Mouse (Mus musculus) limb, embryonic 11.5 days (tissue): Measurements from ENCODE around the gene Abraxas1. TPM values are rescaled to one million over a fixed set of nuclear protein-coding genes. Genes with fewer than 3 reads are reported as not detected.

Experiments used
- ATAC-seq: fragments of 200-750 bp; cut with Nextera tagmentation; 2 replicates; pipeline ENCODE4 v1.8.0; 2017; ENCODE audit warnings: low read depth; ENCODE audit not compliant: insufficient number of reproducible peaks, low FRiP score, low TSS enrichment
- DNase-seq: peaks from one replicate; pipeline ENCODE4 v3.0.0-alpha.2; 2015; ENCODE audit warnings: low spot score
- H3K27ac ChIP-seq: fragments of 300-500 bp; sonication (generic); replicated peaks from 2 replicates; pipeline ENCODE4 v1.5.1; 2014; ENCODE audit warnings: low read depth, mild to moderate bottlenecking, low read length
- H3K27me3 ChIP-seq: fragments of 300-500 bp; sonication (generic); 2 replicates; pipeline ENCODE4 v1.6.1; 2014; ENCODE audit warnings: mild to moderate bottlenecking, low read length, mixed read lengths; ENCODE audit not compliant: control insufficient read depth, insufficient read depth
- H3K36me3 ChIP-seq: fragments of 300-500 bp; sonication (generic); 2 replicates; pipeline ENCODE4 v1.6.1; 2014; ENCODE audit warnings: mild to moderate bottlenecking, low read length, moderate library complexity, mixed read lengths; ENCODE audit not compliant: control insufficient read depth, insufficient read depth
- H3K4me1 ChIP-seq: fragments of 300-500 bp; sonication (generic); 2 replicates; pipeline ENCODE4 v1.6.1; 2014; ENCODE audit warnings: low read length, mixed read lengths; ENCODE audit not compliant: control insufficient read depth, insufficient read depth
- H3K4me2 ChIP-seq: fragments of 300-500 bp; sonication (generic); 2 replicates; pipeline ENCODE4 v1.6.1; 2014; ENCODE audit warnings: low read depth, mild to moderate bottlenecking, moderate library complexity; ENCODE audit not compliant: severe bottlenecking
- H3K4me3 ChIP-seq: fragments of 300-500 bp; sonication (generic); 2 replicates; pipeline ENCODE4 v1.5.1; 2014; ENCODE audit warnings: low read depth, low read length
- H3K9ac ChIP-seq: fragments of 300-500 bp; sonication (generic); 2 replicates; pipeline ENCODE4 v1.6.1; 2014; ENCODE audit warnings: mild to moderate bottlenecking, low read length
- H3K9me3 ChIP-seq: fragments of 300-500 bp; sonication (generic); 2 replicates; pipeline ENCODE4 v1.6.1; 2016; ENCODE audit warnings: low read length; ENCODE audit not compliant: control insufficient read depth
- WGBS: fragments of 180-500 bp; shearing (Covaris S2); extraction: QIAGEN DNeasy Blood & Tissue Kit; methylation state at CpG from one replicate; pipeline ENCODE4 v1.1.7; 2014; 5-methylcytosine and 5-hydroxymethylcytosine counted together
- polyA plus RNA-seq: library from polyadenylated mRNA; unstranded; fragments of >200 nt; fragmentation: Nextera tagmentation; extraction: Ambion mirVana; gene quantifications from 2 replicates; pipeline ENCODE4 v1.2.1, GENCODE M21; 2014

Gene Abraxas1
- polyA plus RNA-seq, 1 experiment from 2014 or later: 31.1 TPM

GRCm38 (mm10) chr5:100856552-100856951 is 35.8 kb upstream of the Abraxas1 start:
- Histone ChIP-seq H3K4me3 (no peak overlapping the region), H3K9ac (no peak overlapping the region), H3K9me3 (no peaks in the 10 kb centered on the region), H3K27ac (no peak overlapping the region), H3K4me1 (no peaks in the 10 kb centered on the region), H3K36me3 (no peaks in the 10 kb centered on the region), H3K27me3 (no peaks in the 10 kb centered on the region), H3K4me2 (no peak overlapping the region)
- DNase-seq (no peak), ATAC-seq (no peak)
- WGBS: 81% methylated on average over 3 of the region's 3 CpGs

- Histone ChIP-seq H3K36me3 (no peaks in the 10 kb centered on the region), H3K9me3 (no peaks in the 10 kb centered on the region), H3K4me3 (no peak overlapping the region), H3K4me2 (no peak overlapping the region), H3K9ac (no peak overlapping the region), H3K27me3 (no peaks in the 10 kb centered on the region; the same call in 1 of the 2 replicates), H3K27ac (no peak overlapping the region), H3K4me1 (no peaks in the 10 kb centered on the region)
- 82% methylated on average over 4 of the region's 4 CpGs for WGBS
- no peak for ATAC-seq
- DNase-seq: no peak
These were observed 33.2 kb upstream of the Abraxas1 start for GRCm38 (mm10) chr5:100853963-100854362.

- WGBS: 0% methylated on average over 2 of the region's 2 CpGs
- no peak for DNase-seq
- Histone ChIP-seq H3K36me3 (no peaks in the 10 kb centered on the region), H3K4me3 (peak overlapping the region; percentile 60; the same call in 1 of the 2 replicates), H3K4me2 (peak overlapping the region; percentile 99), H3K4me1 (peaks cover 4% of the 10 kb centered on the region; the same call in 1 of the 2 replicates), H3K27me3 (peaks cover 24% of the 10 kb centered on the region), H3K9ac (no peak overlapping the region), H3K9me3 (no peaks in the 10 kb centered on the region), H3K27ac (no peak overlapping the region)
- ATAC-seq: no peak
These were observed 26.4 kb upstream of the Abraxas1 start for GRCm38 (mm10) chr5:100847143-100847542.

GRCm38 (mm10) chr5:100846599-100846920 is 25.8 kb upstream of the Abraxas1 start:
- Histone ChIP-seq H3K9me3 (no peaks in the 10 kb centered on the region), H3K9ac (peak overlapping the region; percentile 53; the same call in 1 of the 2 replicates), H3K4me2 (peak overlapping the region; percentile 99), H3K27ac (no peak overlapping the region), H3K36me3 (no peaks in the 10 kb centered on the region), H3K4me1 (peaks cover 4% of the 10 kb centered on the region; the same call in 1 of the 2 replicates), H3K27me3 (peaks cover 24% of the 10 kb centered on the region), H3K4me3 (peak overlapping the region; percentile 60)
- ATAC-seq (no peak), DNase-seq (peak; percentile 63)
- under 1% methylated on average over 22 of the region's 22 CpGs for WGBS

- DNase-seq (peak; percentile 67), ATAC-seq (peak; percentile 74; the same call in 1 of the 2 replicates)
- Histone ChIP-seq H3K27ac (no peak overlapping the region), H3K36me3 (no peaks in the 10 kb centered on the region), H3K4me1 (peaks cover 4% of the 10 kb centered on the region; the same call in 1 of the 2 replicates), H3K4me3 (peak overlapping the region; percentile 60), H3K9me3 (no peaks in the 10 kb centered on the region), H3K9ac (peak overlapping the region; percentile 53), H3K4me2 (peak overlapping the region; percentile 99), H3K27me3 (peaks cover 24% of the 10 kb centered on the region)
- under 1% methylated on average over 52 of the region's 52 CpGs for WGBS
These were observed 25.3 kb upstream of the Abraxas1 start for GRCm38 (mm10) chr5:100845848-100846598.

GRCm38 (mm10) chr5:100845485-100845847 is 24.7 kb upstream of the Abraxas1 start, which contains the start of gene Gpat3:
Gpat3 (plus strand) TSS chr5:100845713.
- WGBS: under 1% methylated on average over 16 of the region's 16 CpGs
- Histone ChIP-seq H3K27me3 (peaks cover 24% of the 10 kb centered on the region), H3K4me2 (peak within 1 kb of the TSS; percentile 99), H3K4me3 (peak within 1 kb of the TSS; percentile 60), H3K4me1 (peaks cover 4% of the 10 kb centered on the region; the same call in 1 of the 2 replicates), H3K27ac (no peak within 1 kb of the TSS), H3K36me3 (no peaks in the 10 kb centered on the region), H3K9ac (peak within 1 kb of the TSS; percentile 53), H3K9me3 (no peaks in the 10 kb centered on the region)
- no peak for ATAC-seq
- peak; percentile 64 for DNase-seq

GRCm38 (mm10) chr5:100844485-100844884 is 23.7 kb upstream of the Abraxas1 start:
- H3K27me3 ChIP-seq: peaks cover 24% of the 10 kb centered on the region
- H3K36me3 ChIP-seq: no peaks in the 10 kb centered on the region
- no peak overlapping the region for H3K4me2 ChIP-seq
- no peak for DNase-seq
- WGBS: 50% methylated on average over 3 of the region's 3 CpGs
- no peak overlapping the region for H3K9ac ChIP-seq
- no peak overlapping the region for H3K27ac ChIP-seq
- H3K4me3 ChIP-seq: no peak overlapping the region
- no peaks in the 10 kb centered on the region for H3K9me3 ChIP-seq
- no peak for ATAC-seq
- H3K4me1 ChIP-seq: peaks cover 4% of the 10 kb centered on the region; the same call in 1 of the 2 replicates

- Histone ChIP-seq H3K4me1 (no peaks in the 10 kb centered on the region), H3K27ac (no peak overlapping the region), H3K9me3 (no peaks in the 10 kb centered on the region), H3K36me3 (no peaks in the 10 kb centered on the region), H3K4me3 (no peak overlapping the region), H3K9ac (no peak overlapping the region), H3K27me3 (no peaks in the 10 kb centered on the region), H3K4me2 (no peak overlapping the region)
- ATAC-seq: no peak
- 82% methylated on average over 7 of the region's 7 CpGs for WGBS
- no peak for DNase-seq
These were observed 17.1 kb upstream of the Abraxas1 start for GRCm38 (mm10) chr5:100837907-100838306.
